ENCODE assay signal across 10 mouse cellular contexts in the genomic region with DNA sequence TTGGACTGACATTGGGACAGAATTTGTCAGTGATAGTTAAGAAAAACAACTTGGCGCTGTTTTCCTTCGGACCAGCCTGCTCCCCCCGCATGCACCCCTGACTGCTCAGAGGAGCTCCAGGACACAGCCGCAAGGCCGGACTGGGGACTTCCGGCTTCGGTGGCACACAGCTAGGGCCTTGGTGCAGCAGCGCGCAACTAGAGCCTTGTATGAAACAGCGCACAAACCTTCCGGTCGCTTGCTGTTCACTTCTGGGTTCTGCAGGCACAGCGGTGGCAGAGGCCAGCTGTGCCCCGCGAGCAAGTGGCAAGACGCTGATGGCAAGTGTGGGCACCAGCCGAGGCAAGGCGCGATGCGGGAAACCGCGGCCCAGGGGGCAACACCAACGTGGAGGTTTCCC. TPM values are rescaled to one million over a fixed set of nuclear protein-coding genes. Genes with fewer than 3 reads are reported as not detected.
A peak's percentile ranks its signal among the peaks of the same experiment; 100 is the strongest.
DNase-seq lines count a peak whose midpoint lies in the region; ATAC-seq lines count a peak whose summit lies in the region.
"Had no signal": no experiment of that assay in that cellular context is flagged by ENCODE, and none has a peak within 500 bp of the region (broad histone marks: within the 10 kb centered on the region; RNA-seq: fewer than 3 reads in every experiment).

No protein-coding gene starts in this region.

- peaks cover 11% of the 10 kb centered on the region for H3K9me3 ChIP-seq in kidney, embryonic 16.5 days (ENCODE audit: low read length)
- peaks cover 7% of the 10 kb centered on the region; the same call in 1 of the 2 replicates for H3K9me3 ChIP-seq in hindbrain, embryonic 12.5 days (replicated peaks)

- H3K27ac ChIP-seq in kidney, embryonic 16.5 days (ENCODE audit: low read length): no peak overlapping the region
- H3K27ac ChIP-seq in hindbrain, embryonic 12.5 days: no peak overlapping the region

- H3K27me3 ChIP-seq in kidney, embryonic 16.5 days (ENCODE audit: insufficient read depth, low read length): no peaks in the 10 kb centered on the region
- H3K27me3 ChIP-seq in hindbrain, embryonic 12.5 days: no peaks in the 10 kb centered on the region

- ATAC-seq in kidney, embryonic 16.5 days (ENCODE audit: low FRiP score, low TSS enrichment): 0 out of 2 replicates have a peak, but pooled peaks have one; percentile 9
- no peak; the same call in 1 of the 2 replicates for ATAC-seq in hindbrain, embryonic 12.5 days (ENCODE audit: low FRiP score)
- ATAC-seq in megakaryocyte progenitor cell, adult 5-6 weeks (replicated peaks; ENCODE audit: poor library complexity): peak; percentile 48
- no peak for ATAC-seq in cerebellum, adult (ENCODE audit: insufficient number of reproducible peaks, low FRiP score, low TSS enrichment)
- no peak for ATAC-seq in monocyte, adult 5-6 weeks (replicated peaks; ENCODE audit: insufficient number of reproducible peaks, low FRiP score, low TSS enrichment, poor library complexity, severe bottlenecking)

- H3K36me3 ChIP-seq in kidney, embryonic 16.5 days (ENCODE audit: insufficient read depth, low read length): no peaks in the 10 kb centered on the region
- no peaks in the 10 kb centered on the region for H3K36me3 ChIP-seq in hindbrain, embryonic 12.5 days

- no peak for DNase-seq in kidney, postnatal 10 days
- DNase-seq in R1 (ENCODE audit: low read depth, low spot score): peak; percentile 60
- no peak for DNase-seq in layer of hippocampus, postnatal 25 days (ENCODE audit: extremely low spot score in 1 of 2, low spot score in 1 of 2)
- DNase-seq: cerebellum, adult 9-10 months; lung, adult 2 months had no signal

- H3K9ac ChIP-seq in kidney, embryonic 16.5 days (replicated peaks; ENCODE audit: low read length): no peak overlapping the region
- H3K9ac ChIP-seq in hindbrain, embryonic 12.5 days: no peak overlapping the region

- WGBS in kidney, embryonic 16.5 days: 72% methylated on average over 23 of the region's 23 CpGs
- WGBS in hindbrain, embryonic 12.5 days: 59% methylated on average over 23 of the region's 23 CpGs

- H3K4me1 ChIP-seq in kidney, embryonic 16.5 days (ENCODE audit: insufficient read depth, low read length): no peaks in the 10 kb centered on the region
- no peaks in the 10 kb centered on the region for H3K4me1 ChIP-seq in hindbrain, embryonic 12.5 days

- H3K4me2 ChIP-seq in kidney, embryonic 16.5 days (replicated peaks; ENCODE audit: low read depth, low read length): peak overlapping the region; percentile 32; the same call in 1 of the 2 replicates
- H3K4me2 ChIP-seq in hindbrain, embryonic 12.5 days (replicated peaks): peak overlapping the region; percentile 24

- H3K4me3 ChIP-seq in kidney, embryonic 16.5 days (ENCODE audit: low read length): no peak overlapping the region
- H3K4me3 ChIP-seq in hindbrain, embryonic 12.5 days: peak overlapping the region; percentile 7; the same call in 1 of the 2 replicates

RNA-seq across cellular contexts. Expression of a gene that starts 12.9 kb away (rescaled TPM):
- 24.6 and 28.0 TPM in 2 replicates for polyA plus RNA-seq in kidney, embryonic 16.5 days (2015; fragmentation: Nextera tagmentation; extraction: Ambion mirVana)
- polyA plus RNA-seq in hindbrain, embryonic 12.5 days (2016; fragmentation: Nextera tagmentation; extraction: Ambion mirVana): 10.2 and 11.9 TPM in 2 replicates
- total RNA-seq in megakaryocyte progenitor cell, adult 5-6 weeks (2015): 21.5 and 32.4 TPM in 2 replicates
- total RNA-seq in megakaryocyte progenitor cell, adult 5-6 weeks (2017): 33.1 and 37.1 TPM in 2 replicates
- 1 to 10 TPM; 6.3 to 6.6 TPM for total RNA-seq in layer of hippocampus, postnatal 25 days (2021)
- total RNA-seq in monocyte, adult 5-6 weeks (2017): 1.1 to 5.1 TPM (median 2.5 TPM) in 3 replicates

Comparison
In these comparisons a context has a peak if more than half of its experiments do, and no peak if none do; other contexts are left out.
1. ATAC-seq: peak in kidney, embryonic 16.5 days (single experiment) and megakaryocyte progenitor cell, adult 5-6 weeks (single experiment); none in hindbrain, embryonic 12.5 days (single experiment), cerebellum, adult (single experiment) and monocyte, adult 5-6 weeks (single experiment).